Mouse (Mus musculus): ENCODE data around the gene Capzb. TPM values are rescaled to one million over a fixed set of nuclear protein-coding genes. Genes with fewer than 3 reads are reported as not detected.

The Capzb gene
- polyA plus RNA-seq, 1 experiment from 2014 or later = 395 TPM

DNA sequence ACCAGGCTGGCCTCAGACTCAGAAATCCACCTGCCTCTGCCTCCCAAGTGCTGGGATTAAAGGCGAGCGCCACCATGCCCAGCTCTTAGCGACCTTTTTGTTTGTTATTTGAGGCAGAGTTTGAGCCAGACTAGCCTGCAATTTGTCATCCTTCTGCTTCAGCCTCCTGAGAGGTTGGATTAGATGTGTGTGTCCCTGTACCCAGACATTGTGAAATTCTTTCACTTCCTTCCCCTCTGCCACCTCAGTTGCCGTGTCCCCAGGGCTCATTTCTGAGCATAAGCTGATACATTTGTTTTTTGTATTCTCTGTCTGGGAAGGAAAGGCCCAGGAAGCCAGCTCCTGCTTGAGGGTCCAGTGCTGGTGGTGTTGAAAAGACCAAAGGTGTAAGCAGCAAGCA lies 148.1 kb downstream of the Capzb start:
- Histone ChIP-seq H3K9me3 (replicated peaks) (no peaks in the 10 kb centered on the region), H3K36me3 (peaks cover 8% of the 10 kb centered on the region), H3K4me3 (no peak overlapping the region), H3K4me1 (replicated peaks) (peaks cover 4% of the 10 kb centered on the region; the same call in 1 of the 2 replicates), H3K9ac (no peak overlapping the region), H3K4me2 (no peak overlapping the region), H3K27ac (ENCODE audit: poor library complexity, severe bottlenecking) (no peak overlapping the region), H3K27me3 (replicated peaks) (peaks cover 5% of the 10 kb centered on the region; the same call in 1 of the 2 replicates)
- no peak for ATAC-seq (ENCODE audit: insufficient number of reproducible peaks, low FRiP score)
- 69% methylated on average over 4 of the region's 4 CpGs for WGBS

Small RNAs within 50 kb of the gene (microRNA-seq; reads per million reads assigned to microRNA genes)
- gene Gm24245 = 3.5 reads per million, percentile 12 among the genes with 10 or more reads in this experiment
- not detected for gene Gm25732

Other genes starting within 250 kb of the Capzb start
- gene Rnf186, start 225.8 kb upstream of the Capzb start, polyA plus RNA-seq (2016; fragmentation: Nextera tagmentation; extraction: Ambion mirVana) = not detected in 2 replicates
- gene Tmco4, start 220.0 kb upstream of the Capzb start, polyA plus RNA-seq (2016; fragmentation: Nextera tagmentation; extraction: Ambion mirVana) = 5.4 and 5.5 TPM in 2 replicates
- gene Htr6, start 117.3 kb upstream of the Capzb start, polyA plus RNA-seq (2016; fragmentation: Nextera tagmentation; extraction: Ambion mirVana) = not detected in 2 replicates
- 10.1 and 10.6 TPM in 2 replicates for gene Nbl1, start 99.9 kb upstream of the Capzb start, polyA plus RNA-seq (2016; fragmentation: Nextera tagmentation; extraction: Ambion mirVana)
- 682 and 719 TPM in 2 replicates for gene Minos1, start 61.8 kb upstream of the Capzb start, polyA plus RNA-seq (2016; fragmentation: Nextera tagmentation; extraction: Ambion mirVana)
- 10.6 and 11.3 TPM in 2 replicates for gene Pqlc2, start 117.8 kb downstream of the Capzb start, polyA plus RNA-seq (2016; fragmentation: Nextera tagmentation; extraction: Ambion mirVana)
- 51.5 and 54.1 TPM in 2 replicates for gene Akr7a5, start 117.8 kb downstream of the Capzb start, polyA plus RNA-seq (2016; fragmentation: Nextera tagmentation; extraction: Ambion mirVana)
- 77.1 and 77.9 TPM in 2 replicates for gene Mrto4, start 159.7 kb downstream of the Capzb start, polyA plus RNA-seq (2016; fragmentation: Nextera tagmentation; extraction: Ambion mirVana)
- 52.0 and 52.6 TPM in 2 replicates for gene Emc1, start 159.7 kb downstream of the Capzb start, polyA plus RNA-seq (2016; fragmentation: Nextera tagmentation; extraction: Ambion mirVana)
- gene Ubr4, start 159.7 kb downstream of the Capzb start, polyA plus RNA-seq (2016; fragmentation: Nextera tagmentation; extraction: Ambion mirVana) = 64.9 and 65.4 TPM in 2 replicates